Mouse (Mus musculus) midbrain, embryonic 13.5 days (tissue): ENCODE results near the gene Vps41. TPM values are rescaled to one million over a fixed set of nuclear protein-coding genes. Genes with fewer than 3 reads are reported as not detected.

Experiments
- ATAC-seq: fragments of 200-750 bp; cut with Nextera tagmentation; 2 replicates; pipeline ENCODE4 v1.8.0; 2017; ENCODE audit warnings: mild to moderate bottlenecking, moderate TSS enrichment, moderate library complexity
- H3K27ac ChIP-seq: fragments of 300-500 bp; sonication (generic); 2 replicates; pipeline ENCODE4 v1.5.1; 2015; ENCODE audit warnings: inconsistent platforms, mild to moderate bottlenecking, moderate library complexity
- H3K27me3 ChIP-seq: fragments of 300-500 bp; sonication (generic); 2 replicates; pipeline ENCODE4 v1.6.1; 2015; ENCODE audit warnings: mild to moderate bottlenecking, inconsistent platforms
- H3K36me3 ChIP-seq: fragments of 300-500 bp; sonication (generic); 2 replicates; pipeline ENCODE4 v1.6.1; 2015; ENCODE audit warnings: mild to moderate bottlenecking, inconsistent platforms
- H3K4me1 ChIP-seq: fragments of 300-500 bp; sonication (generic); replicated peaks from 2 replicates; pipeline ENCODE4 v1.6.1; 2015; ENCODE audit warnings: inconsistent platforms
- H3K4me2 ChIP-seq: fragments of 300-500 bp; sonication (generic); replicated peaks from 2 replicates; pipeline ENCODE4 v1.6.1; 2015; ENCODE audit warnings: moderate library complexity, mild to moderate bottlenecking, inconsistent platforms
- H3K4me3 ChIP-seq: fragments of 300-500 bp; sonication (generic); replicated peaks from 2 replicates; pipeline ENCODE4 v1.5.1; 2015; ENCODE audit warnings: mild to moderate bottlenecking, inconsistent platforms
- H3K9ac ChIP-seq: fragments of 300-500 bp; sonication (generic); replicated peaks from 2 replicates; pipeline ENCODE4 v1.6.1; 2015; ENCODE audit warnings: mild to moderate bottlenecking, inconsistent platforms
- H3K9me3 ChIP-seq: fragments of 300-500 bp; sonication (generic); 2 replicates; pipeline ENCODE4 v1.6.1; 2016; ENCODE audit warnings: mild to moderate bottlenecking, inconsistent platforms
- WGBS: fragments of 180-500 bp; shearing (Covaris S2); methylation state at CpG from one replicate; pipeline ENCODE4 v1.1.7; 2015; 5-methylcytosine and 5-hydroxymethylcytosine counted together
- polyA plus RNA-seq: library from polyadenylated mRNA; unstranded; fragments of >200 nt; fragmentation: Nextera tagmentation; extraction: Ambion mirVana; gene quantifications from 2 replicates; pipeline ENCODE4 v1.2.1, GENCODE M21; 2015

Vps41 gene
- polyA plus RNA-seq, 1 experiment from 2014 or later, result 113 TPM

DNA sequence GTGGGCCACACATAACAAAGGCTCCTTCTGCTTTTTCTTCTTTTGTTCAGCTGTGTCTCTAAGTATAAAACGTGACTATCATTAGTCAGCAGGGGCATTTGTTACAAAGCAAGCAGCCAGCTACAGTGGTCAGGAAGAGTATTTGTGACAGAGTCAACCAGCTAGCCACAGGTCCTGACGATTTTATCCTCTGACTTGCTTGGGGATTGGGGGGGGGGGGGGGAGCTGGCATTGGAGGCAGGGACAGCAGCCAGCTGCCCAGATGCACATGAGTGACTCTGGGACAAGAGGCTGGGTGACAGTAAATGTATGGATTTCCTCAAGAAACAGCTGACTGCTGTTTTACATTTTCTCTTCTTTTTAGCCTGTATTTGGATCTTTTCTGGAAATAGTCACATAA, 50.8 kb downstream of the Vps41 start:
- H3K4me3 ChIP-seq, result no peak overlapping the region
- peaks cover 20% of the 10 kb centered on the region for H3K4me1 ChIP-seq
- no peaks in the 10 kb centered on the region for H3K27me3 ChIP-seq
- WGBS, result 2% methylated on average over 2 of the region's 2 CpGs
- no peaks in the 10 kb centered on the region for H3K36me3 ChIP-seq
- H3K9me3 ChIP-seq, result no peaks in the 10 kb centered on the region
- 0 out of 2 replicates have a peak, but pooled peaks have one; percentile 20 for ATAC-seq
- no peak overlapping the region for H3K27ac ChIP-seq
- no peak overlapping the region for H3K4me2 ChIP-seq
- H3K9ac ChIP-seq, result no peak overlapping the region

DNA sequence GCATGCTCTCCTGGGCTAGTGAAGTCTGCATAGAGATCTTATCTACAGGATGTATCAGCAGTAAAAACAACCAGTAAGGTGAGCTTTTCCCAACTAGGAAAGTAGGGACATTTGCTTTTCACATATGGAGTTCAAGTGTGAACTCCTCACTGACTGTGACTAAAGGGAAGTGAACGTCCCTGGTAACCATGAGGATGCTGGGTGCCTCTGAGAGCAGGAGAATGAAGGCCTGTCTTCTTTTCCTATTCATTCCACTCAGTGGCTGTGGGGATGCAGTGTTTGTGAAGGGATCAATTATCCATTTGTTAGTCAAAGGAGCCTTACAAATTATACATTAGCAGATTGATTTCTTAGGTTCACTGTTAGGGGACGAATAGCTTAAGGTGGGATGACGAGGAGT, 51.4 kb downstream of the Vps41 start:
- H3K9me3 ChIP-seq, result no peaks in the 10 kb centered on the region
- no peak overlapping the region for H3K9ac ChIP-seq
- no peaks in the 10 kb centered on the region for H3K36me3 ChIP-seq
- H3K27me3 ChIP-seq, result no peaks in the 10 kb centered on the region
- H3K4me2 ChIP-seq, result no peak overlapping the region
- H3K4me1 ChIP-seq, result peaks cover 20% of the 10 kb centered on the region
- H3K27ac ChIP-seq, result no peak overlapping the region
- no peak overlapping the region for H3K4me3 ChIP-seq
- peak; percentile 65; the same call in 1 of the 2 replicates for ATAC-seq
- WGBS, result 25% methylated on average over 3 of the region's 3 CpGs

DNA sequence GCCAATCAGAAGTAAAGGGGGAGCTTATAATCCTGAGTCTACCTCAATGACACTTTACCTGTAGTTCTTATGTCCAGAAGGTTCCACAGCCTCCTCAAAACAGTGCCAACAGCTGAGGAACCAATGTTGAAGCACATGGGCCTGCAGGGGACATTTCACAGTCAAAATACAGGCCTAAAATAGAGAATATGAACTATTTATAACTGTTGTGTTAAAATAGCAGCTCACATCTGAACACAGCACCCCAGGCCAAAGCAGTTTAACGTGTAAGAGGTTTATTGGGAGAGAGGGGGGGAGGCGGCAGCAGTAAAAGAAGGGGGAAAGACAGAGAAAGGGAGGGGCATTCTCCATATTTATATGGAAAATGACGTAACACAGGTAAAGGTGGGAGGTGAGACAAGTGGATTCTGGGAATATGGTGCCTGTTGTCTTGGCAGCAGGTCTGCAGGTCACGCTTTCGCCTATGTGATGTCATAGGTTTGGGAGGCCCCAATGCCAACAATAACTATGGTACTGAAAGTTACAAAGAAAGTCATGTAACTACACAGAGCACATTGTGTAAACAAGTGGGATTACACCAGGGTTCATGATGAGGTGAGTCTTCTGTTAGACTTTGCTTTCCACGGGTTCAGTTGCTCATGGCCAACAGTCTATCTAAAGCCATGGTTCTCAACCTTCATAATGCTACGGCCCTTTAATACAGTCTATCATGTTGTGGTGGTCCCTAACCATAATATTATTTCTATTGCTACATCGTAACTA, 56.5 kb downstream of the Vps41 start:
- no peaks in the 10 kb centered on the region for H3K27me3 ChIP-seq
- peaks cover 4% of the 10 kb centered on the region for H3K4me1 ChIP-seq
- 93% methylated on average over 8 of the region's 8 CpGs for WGBS
- no peak for ATAC-seq
- no peak overlapping the region for H3K9ac ChIP-seq
- no peaks in the 10 kb centered on the region for H3K36me3 ChIP-seq
- H3K9me3 ChIP-seq, result no peaks in the 10 kb centered on the region
- H3K4me3 ChIP-seq, result no peak overlapping the region
- no peak overlapping the region for H3K27ac ChIP-seq
- H3K4me2 ChIP-seq, result no peak overlapping the region

DNA sequence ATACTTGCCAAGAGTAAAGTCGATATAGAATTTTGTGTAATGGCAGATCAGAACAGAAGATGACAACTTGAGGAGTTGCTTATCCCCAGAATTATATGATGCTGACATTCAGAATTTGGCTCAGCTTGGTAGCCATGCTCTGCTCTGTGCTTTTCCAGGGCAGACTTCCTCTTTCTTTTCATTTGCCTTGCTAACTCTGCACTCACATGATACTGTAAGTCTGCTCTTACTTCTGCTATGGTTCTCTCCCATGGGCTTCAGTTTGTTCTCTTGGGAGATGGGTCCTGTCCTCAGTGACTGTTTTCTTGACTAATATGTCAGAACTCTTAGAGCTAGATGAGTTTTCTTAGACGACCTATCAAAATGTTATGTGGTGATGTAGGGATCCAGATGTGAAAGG, 64.2 kb downstream of the Vps41 start:
- no peak overlapping the region for H3K4me2 ChIP-seq
- no peaks in the 10 kb centered on the region for H3K4me1 ChIP-seq
- no peaks in the 10 kb centered on the region for H3K9me3 ChIP-seq
- 83% methylated on average over 2 of the region's 2 CpGs for WGBS
- no peaks in the 10 kb centered on the region for H3K27me3 ChIP-seq
- no peak for ATAC-seq
- H3K9ac ChIP-seq, result no peak overlapping the region
- H3K27ac ChIP-seq, result no peak overlapping the region
- no peaks in the 10 kb centered on the region for H3K36me3 ChIP-seq
- no peak overlapping the region for H3K4me3 ChIP-seq

DNA sequence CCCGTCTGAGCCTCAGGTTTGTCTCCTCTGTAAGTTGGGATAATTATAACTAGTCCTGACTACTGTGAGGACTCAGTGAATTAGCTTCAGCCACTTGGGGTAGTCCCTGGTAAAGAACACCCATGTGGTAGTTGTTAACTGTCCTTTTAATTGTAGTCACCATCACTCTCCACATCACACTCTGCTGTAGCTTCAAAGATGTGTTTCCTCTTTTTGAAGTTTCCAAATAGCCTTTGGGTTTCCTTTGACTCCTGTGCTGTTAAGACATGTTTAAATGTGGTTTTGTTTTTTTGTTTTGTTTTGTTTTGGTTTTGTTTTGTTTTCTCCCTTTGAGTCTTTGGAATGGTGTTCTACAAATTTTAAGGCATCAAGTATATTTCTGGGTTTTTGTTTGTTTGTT, 68.6 kb downstream of the Vps41 start:
- no peaks in the 10 kb centered on the region for H3K27me3 ChIP-seq
- 0 out of 2 replicates have a peak, but pooled peaks cover 6% of the 10 kb centered on the region for H3K4me1 ChIP-seq
- H3K4me2 ChIP-seq, result no peak overlapping the region
- no peaks in the 10 kb centered on the region for H3K36me3 ChIP-seq
- no peak for ATAC-seq
- H3K9me3 ChIP-seq, result no peaks in the 10 kb centered on the region
- H3K27ac ChIP-seq, result no peak overlapping the region
- WGBS, result 94% methylated on average over 1 of the region's 1 CpGs
- H3K4me3 ChIP-seq, result no peak overlapping the region
- no peak overlapping the region for H3K9ac ChIP-seq

DNA sequence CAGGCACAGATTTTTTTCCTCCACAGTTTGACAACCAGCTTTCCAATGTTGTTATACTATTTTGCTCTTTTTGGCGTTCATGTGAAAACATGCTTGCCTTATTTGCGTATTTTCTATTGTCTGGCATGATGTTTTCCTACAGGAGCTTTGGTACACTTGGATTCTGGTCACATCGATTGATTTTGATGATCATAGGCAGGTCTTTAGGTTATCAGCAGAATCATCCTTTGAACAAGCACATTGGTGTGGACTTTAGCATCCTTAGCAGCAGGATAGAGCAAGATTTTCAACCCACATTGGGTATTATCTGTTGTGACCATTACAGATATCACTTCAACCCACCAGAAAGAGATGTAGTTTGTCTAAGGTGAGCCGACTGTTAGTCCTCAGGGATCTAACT, 71.0 kb downstream of the Vps41 start:
- 93% methylated on average over 4 of the region's 4 CpGs for WGBS
- ATAC-seq, result no peak

DNA sequence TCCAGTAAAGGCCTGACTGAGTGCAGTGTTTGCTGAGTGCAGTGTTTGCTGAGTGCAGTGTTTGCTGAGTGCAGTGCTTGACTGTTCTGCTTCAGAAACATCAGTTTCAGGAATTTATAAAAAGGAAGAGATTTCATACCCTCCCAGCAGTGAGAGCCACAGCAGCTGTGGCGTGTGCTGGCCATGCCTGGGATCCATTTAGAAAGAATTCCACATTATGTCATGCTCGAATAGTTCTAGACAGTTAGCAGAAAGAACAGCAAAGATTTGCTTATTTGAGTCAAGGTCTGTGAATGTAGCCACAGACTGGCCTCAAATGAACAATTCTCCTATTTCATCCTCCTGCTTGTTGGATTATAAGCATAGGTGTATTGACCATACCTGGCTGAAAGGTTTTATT, 71.6 kb downstream of the Vps41 start:
- no peak for ATAC-seq
- Histone ChIP-seq H3K9ac (no peak overlapping the region), H3K4me2 (no peak overlapping the region), H3K36me3 (no peaks in the 10 kb centered on the region), H3K4me3 (no peak overlapping the region), H3K9me3 (no peaks in the 10 kb centered on the region), H3K27me3 (no peaks in the 10 kb centered on the region), H3K27ac (no peak overlapping the region), H3K4me1 (0 out of 2 replicates have a peak, but pooled peaks cover 8% of the 10 kb centered on the region)
- 62% methylated on average over 2 of the region's 2 CpGs for WGBS

More for the DNA sequence above, 71.0 kb downstream of the Vps41 start:
- Histone ChIP-seq H3K4me3 (no peak overlapping the region), H3K9ac (no peak overlapping the region), H3K36me3 (no peaks in the 10 kb centered on the region), H3K27ac (no peak overlapping the region), H3K4me1 (0 out of 2 replicates have a peak, but pooled peaks cover 8% of the 10 kb centered on the region), H3K27me3 (no peaks in the 10 kb centered on the region), H3K4me2 (no peak overlapping the region), H3K9me3 (no peaks in the 10 kb centered on the region)

DNA sequence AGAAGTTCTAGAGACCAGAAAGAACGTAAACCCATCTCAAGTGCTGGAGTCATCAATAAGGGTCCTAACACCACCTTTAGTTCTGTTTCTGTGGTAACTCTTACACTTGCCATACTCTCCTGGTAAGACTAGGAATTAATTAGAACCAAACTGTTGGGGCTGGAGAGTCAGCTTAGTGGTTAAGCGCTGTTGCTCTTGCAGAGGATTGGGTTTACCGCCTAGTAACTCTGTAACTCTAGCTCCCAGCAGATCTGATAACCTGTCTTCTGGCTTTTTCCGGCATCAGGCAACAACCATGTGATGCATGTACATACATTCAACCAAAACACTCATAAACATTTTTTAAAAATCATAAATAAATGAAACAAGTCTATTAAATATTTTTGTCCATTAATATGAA, 72.6 kb downstream of the Vps41 start:
- H3K36me3 ChIP-seq, result no peaks in the 10 kb centered on the region
- no peak overlapping the region for H3K27ac ChIP-seq
- H3K9me3 ChIP-seq, result no peaks in the 10 kb centered on the region
- H3K4me2 ChIP-seq, result no peak overlapping the region
- 94% methylated on average over 4 of the region's 4 CpGs for WGBS
- no peaks in the 10 kb centered on the region for H3K27me3 ChIP-seq
- 0 out of 2 replicates have a peak, but pooled peaks cover 8% of the 10 kb centered on the region for H3K4me1 ChIP-seq
- H3K4me3 ChIP-seq, result no peak overlapping the region
- no peak for ATAC-seq
- H3K9ac ChIP-seq, result no peak overlapping the region

DNA sequence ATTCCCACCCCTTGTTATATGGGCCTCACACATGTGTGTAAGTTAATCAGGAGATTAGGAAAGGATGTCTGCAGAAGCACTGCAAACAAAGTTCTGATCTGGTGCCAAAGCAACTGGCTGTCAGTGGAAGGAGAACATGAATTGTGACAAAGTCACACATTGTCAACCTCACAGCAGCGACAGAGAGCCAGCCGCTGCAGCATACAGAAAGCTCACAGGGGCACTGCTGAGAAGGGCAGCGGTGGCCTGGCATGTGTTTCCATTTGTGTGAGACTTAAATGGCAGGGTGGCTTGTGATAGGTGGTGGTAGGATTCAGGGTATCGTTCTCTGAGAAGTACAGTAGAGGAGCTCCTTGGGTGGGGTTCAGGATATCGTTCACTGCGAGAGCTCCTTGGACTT, 73.0 kb downstream of the Vps41 start:
- H3K27ac ChIP-seq, result no peak overlapping the region
- H3K4me3 ChIP-seq, result no peak overlapping the region
- no peaks in the 10 kb centered on the region for H3K27me3 ChIP-seq
- no peaks in the 10 kb centered on the region for H3K36me3 ChIP-seq
- no peak overlapping the region for H3K9ac ChIP-seq
- ATAC-seq, result 0 out of 2 replicates have a peak, but pooled peaks have one; percentile 24
- 0 out of 2 replicates have a peak, but pooled peaks cover 8% of the 10 kb centered on the region for H3K4me1 ChIP-seq
- 71% methylated on average over 6 of the region's 6 CpGs for WGBS
- H3K9me3 ChIP-seq, result no peaks in the 10 kb centered on the region
- H3K4me2 ChIP-seq, result no peak overlapping the region

DNA sequence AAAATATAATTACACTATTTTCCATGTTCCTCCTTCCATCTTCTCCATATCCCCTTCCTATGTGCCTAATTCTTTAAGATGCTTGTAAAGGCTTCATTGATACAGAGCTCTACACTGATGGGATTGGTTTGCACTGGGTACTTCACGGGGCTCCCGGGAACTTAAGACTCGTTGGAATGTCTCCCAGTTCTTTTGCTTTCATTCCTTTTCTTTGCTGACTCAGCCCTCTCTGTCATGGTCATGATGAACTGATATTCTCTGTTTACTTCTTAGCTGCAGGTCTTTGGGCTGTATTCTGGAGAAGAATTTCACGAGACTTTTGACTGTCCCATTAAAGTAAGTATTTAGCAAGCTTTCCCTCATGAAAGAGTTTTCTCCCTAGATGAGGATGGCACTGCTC, 74.2 kb downstream of the Vps41 start:
- Histone ChIP-seq H3K4me3 (no peak overlapping the region), H3K27me3 (no peaks in the 10 kb centered on the region), H3K4me2 (no peak overlapping the region), H3K36me3 (no peaks in the 10 kb centered on the region), H3K9me3 (no peaks in the 10 kb centered on the region), H3K9ac (no peak overlapping the region), H3K27ac (no peak overlapping the region), H3K4me1 (0 out of 2 replicates have a peak, but pooled peaks cover 8% of the 10 kb centered on the region)
- 40% methylated on average over 4 of the region's 4 CpGs for WGBS
- no peak for ATAC-seq

DNA sequence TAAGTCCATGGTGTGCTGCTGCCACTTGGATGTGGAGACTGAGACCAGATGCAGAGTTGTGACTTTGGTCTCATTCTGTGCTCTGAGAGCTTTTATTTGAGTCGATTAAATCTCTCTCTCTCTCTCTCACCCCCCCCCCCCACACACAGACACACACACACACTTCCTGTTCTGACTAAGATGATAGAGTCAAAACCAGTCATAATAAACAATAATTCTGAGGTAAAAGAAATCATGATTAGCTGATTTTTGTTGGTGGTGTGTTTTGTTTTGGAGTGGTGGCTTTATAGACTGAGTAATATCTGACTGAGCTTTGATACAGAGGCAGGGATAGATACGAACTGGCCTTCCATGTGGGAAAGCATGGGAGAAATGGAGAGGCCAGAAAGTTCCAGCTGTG, 74.6 kb downstream of the Vps41 start:
- Histone ChIP-seq H3K4me1 (0 out of 2 replicates have a peak, but pooled peaks cover 8% of the 10 kb centered on the region), H3K4me3 (no peak overlapping the region), H3K4me2 (no peak overlapping the region), H3K9me3 (no peaks in the 10 kb centered on the region), H3K9ac (no peak overlapping the region), H3K36me3 (peaks cover 3% of the 10 kb centered on the region; the same call in 1 of the 2 replicates), H3K27me3 (no peaks in the 10 kb centered on the region), H3K27ac (no peak overlapping the region)
- no peak for ATAC-seq
- WGBS, result 77% methylated on average over 2 of the region's 2 CpGs

DNA sequence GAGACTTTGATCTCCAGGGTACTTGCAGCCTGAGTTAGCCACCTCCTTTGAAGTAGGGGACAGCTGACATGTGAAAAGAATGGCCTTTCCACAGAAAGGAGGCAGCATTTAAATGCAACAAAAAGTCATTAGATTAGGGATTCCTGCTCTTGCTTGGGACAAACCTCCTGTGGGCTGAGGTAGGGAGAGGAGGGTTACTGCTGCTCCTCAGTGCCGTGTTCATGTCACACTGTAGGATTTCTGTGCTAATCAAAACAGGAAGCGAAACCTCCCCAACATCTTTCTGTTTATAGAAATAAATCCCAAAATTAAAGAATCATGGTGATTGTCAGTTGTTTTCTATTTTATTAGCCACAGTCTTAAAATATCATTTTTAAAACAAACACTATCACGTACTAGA, 77.4 kb downstream of the Vps41 start:
- no peaks in the 10 kb centered on the region for H3K27me3 ChIP-seq
- H3K9me3 ChIP-seq, result no peaks in the 10 kb centered on the region
- H3K36me3 ChIP-seq, result peaks cover 3% of the 10 kb centered on the region
- H3K9ac ChIP-seq, result no peak overlapping the region
- no peak for ATAC-seq
- WGBS, result 68% methylated on average over 3 of the region's 3 CpGs
- no peak overlapping the region for H3K4me2 ChIP-seq
- 0 out of 2 replicates have a peak, but pooled peaks cover 8% of the 10 kb centered on the region for H3K4me1 ChIP-seq
- H3K27ac ChIP-seq, result no peak overlapping the region
- H3K4me3 ChIP-seq, result no peak overlapping the region
